Mouse (Mus musculus) Patski (cell line): ENCODE results near the gene Gm42417. TPM values are rescaled to one million over a fixed set of nuclear protein-coding genes. Genes with fewer than 3 reads are reported as not detected.
A peak's percentile ranks its signal among the peaks of the same experiment; 100 is the strongest.

Experiments
- ATAC-seq: fragments of 100-300 bp; one replicate; pipeline ENCODE4 v1.8.0; 2021
- CTCF ChIA-PET: fragments of 350-600 bp; sonication (Branson Sonifier 250); formaldehyde crosslinking; loops from one replicate; lab custom pipeline; 2022; ENCODE audit warnings: inconsistent platforms; lab: Charles Lee
- POLR2A ChIA-PET: fragments of 350-600 bp; sonication (Branson Sonifier 250); formaldehyde crosslinking; loops from one replicate; lab custom pipeline; 2022; ENCODE audit warnings: antibody characterized with exemption, inconsistent platforms; lab: Charles Lee
- DNase-seq: peaks from one replicate; pipeline ENCODE4 v3.0.0-alpha.2; 2011; ENCODE audit warnings: low read depth, low spot score
- H3K27me3 ChIP-seq: fragments of 371-371 bp; one replicate; pipeline ENCODE4 v1.5.1; 2021
- CTCF ChIP-seq: fragments of 100-300 bp; IDR thresholded peaks from one replicate; pipeline ENCODE4 v1.5.1; 2021
- in situ Hi-C: fragments of 300-500 bp; cut with MboI; formaldehyde crosslinking; loops from 3 replicates; pipeline ENCODE4 v1.11.1; 2018; ENCODE audit warnings: low pct_unique_long_range_greater_than_20kb, mixed read lengths
- polyA plus RNA-seq: library from polyadenylated mRNA; unstranded; gene quantifications from one replicate; pipeline ENCODE4 v1.2.3, GENCODE M21; 2021

Gene Gm42417
- polyA plus RNA-seq, 1 experiment from 2014 or later, result 0.68 TPM

GRCm38 (mm10) chr1:36566425-36566824 lies 27.2 kb upstream of the Gm42417 start:
- TF ChIP-seq CTCF, result no peak
- DNase-seq (no peak), ATAC-seq (no peak)
- in situ Hi-C loops, result no loop called here
- ChIA-PET POLR2A (interaction anchor here (0.6 to 1.0 kb wide), 2 partner anchors 19 to 152 kb away, joined by 3 read pairs; partner anchors contain the start of gene Ankrd39), CTCF (interaction anchor here (0.7 to 1.1 kb wide), 4 partner anchors 11 to 141 kb away, joined by 3 to 4 read pairs (median 3); partner anchors contain the start of gene Ankrd39)
- H3K27me3 ChIP-seq, result no peaks in the 10 kb centered on the region

DNA sequence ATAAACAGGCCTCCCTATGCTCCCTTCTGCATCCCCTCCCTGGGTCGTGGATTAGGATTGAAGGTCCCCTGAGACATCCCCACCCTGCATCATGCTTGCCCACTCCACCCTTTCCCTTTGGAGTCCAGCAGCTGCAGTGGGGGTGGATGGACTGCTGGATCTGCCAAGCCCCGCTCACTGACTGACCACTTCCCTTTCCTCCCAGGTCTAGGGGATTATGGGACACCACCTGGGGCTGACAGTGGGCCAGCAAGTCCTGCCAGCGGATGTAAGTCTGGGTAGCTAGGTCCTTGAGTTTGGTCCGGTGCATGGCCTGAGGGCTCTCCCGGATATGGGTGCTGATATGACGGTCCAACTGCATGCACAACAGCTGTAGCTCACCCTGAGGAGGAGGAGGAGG lies 24.9 kb upstream of the Gm42417 start:
- CTCF ChIA-PET, result interaction anchor here (1.0 to 1.2 kb wide), 2 partner anchors 10 to 31 kb away, joined by 3 read pairs; no protein-coding TSS in a partner anchor
- H3K27me3 ChIP-seq, result no peaks in the 10 kb centered on the region
- DNase-seq, result no peak
- no peak for ATAC-seq
- POLR2A ChIA-PET, result no interaction called here
- TF ChIP-seq CTCF, result no peak
- in situ Hi-C loops, result no loop called here

GRCm38 (mm10) chr1:36563632-36564031 lies 24.4 kb upstream of the Gm42417 start:
- CTCF ChIA-PET, result interaction anchor here (1.2 kb wide), 1 partner anchor 9 kb away, joined by 3 read pairs; no protein-coding TSS in a partner anchor

DNA sequence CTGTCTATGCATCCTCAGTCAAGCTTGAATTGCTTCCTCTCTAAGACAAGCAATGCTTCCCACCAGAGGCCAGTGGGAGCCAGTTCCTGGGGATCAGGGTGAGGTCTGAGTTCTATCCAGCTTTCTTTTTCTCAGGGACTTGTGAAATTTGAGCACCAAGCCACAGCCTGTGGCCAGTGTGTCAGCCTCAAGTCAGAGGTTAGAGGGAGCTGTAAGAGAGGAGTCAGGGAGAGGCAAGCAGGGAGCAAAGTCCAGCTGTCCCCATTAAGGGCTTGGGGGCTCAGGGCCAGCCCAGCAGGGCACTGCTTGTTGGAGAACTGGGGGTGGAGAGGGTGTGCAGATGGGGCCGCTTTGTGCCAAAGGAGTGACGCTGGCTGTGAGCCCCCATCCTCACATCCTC lies 24.0 kb upstream of the Gm42417 start:
- DNase-seq (no peak), ATAC-seq (peak; percentile 16)
- in situ Hi-C loops, result no loop called here
- POLR2A ChIA-PET, result no interaction called here
- no peaks in the 10 kb centered on the region for H3K27me3 ChIP-seq
- CTCF ChIA-PET, result interaction anchor here (1.2 kb wide), 1 partner anchor 9 kb away, joined by 3 read pairs; no protein-coding TSS in a partner anchor
- no peak for TF ChIP-seq CTCF

More at GRCm38 (mm10) chr1:36563632-36564031, 24.4 kb upstream of the Gm42417 start:
- no peak for TF ChIP-seq CTCF
- POLR2A ChIA-PET, result no interaction called here
- DNase-seq (no peak), ATAC-seq (no peak)
- in situ Hi-C loops, result no loop called here
- no peaks in the 10 kb centered on the region for H3K27me3 ChIP-seq

- DNase-seq (no peak), ATAC-seq (no peak)
- no peak for TF ChIP-seq CTCF
- ChIA-PET CTCF (no interaction called here), POLR2A (no interaction called here)
- H3K27me3 ChIP-seq, result no peaks in the 10 kb centered on the region
- in situ Hi-C loops, result no loop called here
Observed at GRCm38 (mm10) chr1:36562388-36562787, 23.2 kb upstream of the Gm42417 start.

DNA sequence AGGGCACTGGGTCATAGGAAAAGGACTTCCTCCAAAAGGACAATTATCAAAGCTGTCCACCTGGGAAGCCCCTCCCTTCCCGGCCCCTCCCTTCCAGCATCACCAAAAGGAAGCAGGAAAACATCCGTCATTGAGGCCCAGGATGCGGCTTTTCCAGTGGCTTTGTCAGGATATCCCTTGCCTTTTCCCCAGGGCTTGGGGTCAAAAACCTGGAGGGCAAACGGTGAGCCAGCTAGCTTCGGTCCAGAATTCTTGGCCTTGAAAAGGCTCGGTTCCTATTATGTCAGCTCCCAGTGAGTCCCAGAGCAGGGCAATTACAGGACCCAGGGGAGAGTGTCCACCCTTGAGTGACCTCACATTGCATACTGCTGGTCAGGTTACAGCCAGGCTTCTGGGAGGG lies 21.7 kb upstream of the Gm42417 start:
- no peaks in the 10 kb centered on the region for H3K27me3 ChIP-seq
- DNase-seq (no peak), ATAC-seq (no peak)
- no peak for TF ChIP-seq CTCF
- POLR2A ChIA-PET, result no interaction called here
- in situ Hi-C loops, result no loop called here
- CTCF ChIA-PET, result no interaction called here

GRCm38 (mm10) chr1:36559888-36560287 lies 20.7 kb upstream of the Gm42417 start:
- in situ Hi-C loops, result loop anchor here (5.0 kb wide), 2 partner anchors 72 to 132 kb away; partner anchors contain the start of gene Cox5b
- no peak for TF ChIP-seq CTCF
- no peaks in the 10 kb centered on the region for H3K27me3 ChIP-seq
- CTCF ChIA-PET, result interaction anchor here (1.6 kb wide), 1 partner anchor 13 kb away, joined by 7 read pairs; the partner anchor contains the start of gene Ankrd39
- no peak for ATAC-seq
- no peak for DNase-seq
- POLR2A ChIA-PET, result no interaction called here

GRCm38 (mm10) chr1:36559256-36559655 lies 20.0 kb upstream of the Gm42417 start:
- ATAC-seq (no peak), DNase-seq (no peak)
- POLR2A ChIA-PET, result no interaction called here
- in situ Hi-C loops, result loop anchor here (5.0 kb wide), 2 partner anchors 73 to 133 kb away; partner anchors contain the start of gene Cox5b
- CTCF ChIA-PET, result interaction anchor here (1.6 to 1.7 kb wide), 2 partner anchors 12 to 125 kb away, joined by 5 to 7 read pairs; partner anchors contain the start of gene Ankrd39
- TF ChIP-seq CTCF, result no peak
- H3K27me3 ChIP-seq, result no peaks in the 10 kb centered on the region

GRCm38 (mm10) chr1:36558031-36558993 lies 19.1 kb upstream of the Gm42417 start, which contains the start of gene Sema4c:
TSS of gene Sema4c (minus strand) at chr1:36558349.
- DNase-seq (no peak), ATAC-seq (peak; percentile 6)
- no peak for TF ChIP-seq CTCF
- in situ Hi-C loops, result loop anchor here (5.0 kb wide), 2 partner anchors 74 to 134 kb away; partner anchors contain the start of gene Cox5b
- POLR2A ChIA-PET, result interaction anchor here (1.1 to 1.8 kb wide), 5 partner anchors 11 to 139 kb away, joined by 3 to 5 read pairs (median 5); partner anchors contain the start of gene Ankrd39
- CTCF ChIA-PET, result interaction anchor here (0.6 to 2.5 kb wide), 9 partner anchors 10 to 391 kb away, joined by 3 to 13 read pairs (median 5); partner anchors contain the start of gene Ankrd39
- H3K27me3 ChIP-seq, result no peaks in the 10 kb centered on the region

DNA sequence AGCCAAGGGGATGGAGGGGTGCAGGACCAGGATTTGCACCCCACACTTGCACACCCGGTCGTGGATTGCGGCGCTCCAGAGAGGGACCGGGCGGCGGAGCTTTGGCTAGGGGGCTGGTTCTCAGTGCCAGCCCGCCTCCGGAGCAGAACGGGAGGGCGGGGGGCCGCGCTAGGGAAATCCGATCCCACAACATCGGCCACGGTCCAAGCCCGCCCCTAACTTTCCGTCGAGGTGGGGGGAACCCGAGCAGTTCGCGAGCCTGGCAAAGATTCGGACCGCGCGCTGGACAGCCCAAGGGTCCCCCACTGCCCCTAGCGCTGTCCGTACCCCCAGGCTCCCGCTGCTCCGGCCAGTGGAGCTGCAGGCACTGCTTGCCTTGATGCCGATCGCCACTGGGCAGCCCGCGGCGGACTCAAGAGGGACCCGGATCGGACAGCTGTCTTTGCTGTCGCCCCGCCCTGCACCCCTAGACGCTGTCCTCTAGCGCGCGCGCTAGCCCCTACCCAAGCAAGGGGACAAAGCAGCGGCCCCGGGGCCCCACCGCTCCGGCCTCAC lies 18.3 kb upstream of the Gm42417 start:
- DNase-seq (no peak), ATAC-seq (peak; percentile 38)
- ChIA-PET CTCF (interaction anchor here (0.6 to 2.5 kb wide), 8 partner anchors 10 to 392 kb away, joined by 3 to 13 read pairs (median 3); partner anchors contain the start of gene Ankrd39), POLR2A (interaction anchor here (1.1 to 1.8 kb wide), 8 partner anchors 10 to 151 kb away, joined by 3 to 5 read pairs (median 4); partner anchors contain the start of gene Ankrd39)
- in situ Hi-C loops, result loop anchor here (5.0 kb wide), 2 partner anchors 75 to 135 kb away; partner anchors contain the start of gene Cox5b
- TF ChIP-seq CTCF, result no peak
- H3K27me3 ChIP-seq, result no peaks in the 10 kb centered on the region
